Mouse (Mus musculus) neural tube, embryonic 11.5 days (tissue): ENCODE data around the gene Card6. TPM values are rescaled to one million over a fixed set of nuclear protein-coding genes. Genes with fewer than 3 reads are reported as not detected.

Experiments used
- ATAC-seq: fragments of 200-750 bp; cut with Nextera tagmentation; 2 replicates; pipeline ENCODE4 v1.8.0; 2017; ENCODE audit warnings: moderate number of reproducible peaks, mild to moderate bottlenecking, moderate TSS enrichment, moderate library complexity; ENCODE audit not compliant: insufficient read depth, low FRiP score, low TSS enrichment
- DNase-seq: peaks from one replicate; pipeline ENCODE4 v3.0.0-alpha.2; 2015; ENCODE audit warnings: low spot score
- H3K27ac ChIP-seq: fragments of 300-500 bp; sonication (generic); 2 replicates; pipeline ENCODE4 v1.5.1; 2014; ENCODE audit warnings: low read depth, mild to moderate bottlenecking, low read length
- H3K27me3 ChIP-seq: fragments of 300-500 bp; sonication (generic); 2 replicates; pipeline ENCODE4 v1.6.1; 2014; ENCODE audit warnings: mild to moderate bottlenecking, low read length, mixed read lengths; ENCODE audit not compliant: control insufficient read depth, insufficient read depth
- H3K36me3 ChIP-seq: fragments of 300-500 bp; sonication (generic); 2 replicates; pipeline ENCODE4 v1.6.1; 2014; ENCODE audit warnings: mild to moderate bottlenecking, low read length, moderate library complexity, mixed read lengths; ENCODE audit not compliant: control insufficient read depth, insufficient read depth
- H3K4me1 ChIP-seq: fragments of 300-500 bp; sonication (generic); 2 replicates; pipeline ENCODE4 v1.6.1; 2014; ENCODE audit warnings: low read length, mixed read lengths; ENCODE audit not compliant: control insufficient read depth, insufficient read depth
- H3K4me2 ChIP-seq: fragments of 300-500 bp; sonication (generic); 2 replicates; pipeline ENCODE4 v1.6.1; 2014; ENCODE audit warnings: low read depth, mild to moderate bottlenecking, moderate library complexity
- H3K4me3 ChIP-seq: fragments of 300-500 bp; sonication (generic); 2 replicates; pipeline ENCODE4 v1.5.1; 2014; ENCODE audit warnings: low read depth, low read length
- H3K9ac ChIP-seq: fragments of 300-500 bp; sonication (generic); 2 replicates; pipeline ENCODE4 v1.6.1; 2014; ENCODE audit warnings: mild to moderate bottlenecking, low read length
- H3K9me3 ChIP-seq: fragments of 300-500 bp; sonication (generic); 2 replicates; pipeline ENCODE4 v1.6.1; 2016; ENCODE audit warnings: low read length; ENCODE audit not compliant: control insufficient read depth
- WGBS: fragments of 180-500 bp; shearing (Covaris S2); extraction: QIAGEN DNeasy Blood & Tissue Kit; methylation state at CpG from one replicate; pipeline ENCODE4 v1.1.7; 2014; 5-methylcytosine and 5-hydroxymethylcytosine counted together
- polyA plus RNA-seq: library from polyadenylated mRNA; unstranded; fragments of >200 nt; fragmentation: Nextera tagmentation; extraction: Ambion mirVana; gene quantifications from 2 replicates; pipeline ENCODE4 v1.2.1, GENCODE M21; 2014

Gene Card6
- polyA plus RNA-seq, 1 experiment from 2014 or later: 1.1 TPM

GRCm38 (mm10) chr15:5121535-5122313 is 13.4 kb upstream of the Card6 start:
- no peak for DNase-seq
- Histone ChIP-seq H3K36me3 (peaks cover 26% of the 10 kb centered on the region), H3K9ac (no peak overlapping the region), H3K4me1 (peaks cover 5% of the 10 kb centered on the region; the same call in 1 of the 2 replicates), H3K9me3 (no peaks in the 10 kb centered on the region), H3K4me3 (no peak overlapping the region), H3K27ac (no peak overlapping the region), H3K4me2 (no peak overlapping the region), H3K27me3 (no peaks in the 10 kb centered on the region)
- WGBS: 91% methylated on average over 12 of the region's 12 CpGs
- no peak for ATAC-seq

GRCm38 (mm10) chr15:5119707-5120106 is 11.4 kb upstream of the Card6 start:
- ATAC-seq (no peak), DNase-seq (no peak)
- no peaks in the 10 kb centered on the region for H3K27me3 ChIP-seq
- H3K27ac ChIP-seq: no peak overlapping the region
- H3K4me3 ChIP-seq: no peak overlapping the region
- no peaks in the 10 kb centered on the region for H3K9me3 ChIP-seq
- peaks cover 26% of the 10 kb centered on the region for H3K36me3 ChIP-seq
- no peak overlapping the region for H3K9ac ChIP-seq
- WGBS: 87% methylated on average over 2 of the region's 2 CpGs
- H3K4me1 ChIP-seq: peaks cover 10% of the 10 kb centered on the region
- H3K4me2 ChIP-seq: no peak overlapping the region

- Histone ChIP-seq H3K27ac (no peak overlapping the region), H3K4me2 (no peak overlapping the region), H3K9ac (no peak overlapping the region), H3K4me3 (no peak overlapping the region), H3K27me3 (no peaks in the 10 kb centered on the region), H3K36me3 (peaks cover 26% of the 10 kb centered on the region), H3K4me1 (peaks cover 10% of the 10 kb centered on the region), H3K9me3 (no peaks in the 10 kb centered on the region)
- WGBS: 97% methylated on average over 2 of the region's 2 CpGs
- ATAC-seq: no peak
- no peak for DNase-seq
These were observed 10.9 kb upstream of the Card6 start for GRCm38 (mm10) chr15:5119192-5119591.

- H3K27me3 ChIP-seq: no peaks in the 10 kb centered on the region
- H3K27ac ChIP-seq: no peak overlapping the region
- H3K4me3 ChIP-seq: no peak overlapping the region
- H3K36me3 ChIP-seq: peaks cover 26% of the 10 kb centered on the region
- no peak overlapping the region for H3K9ac ChIP-seq
- H3K4me2 ChIP-seq: no peak overlapping the region
- peaks cover 10% of the 10 kb centered on the region for H3K4me1 ChIP-seq
- H3K9me3 ChIP-seq: no peaks in the 10 kb centered on the region
- ATAC-seq: no peak
- WGBS: 91% methylated on average over 9 of the region's 9 CpGs
- no peak for DNase-seq
These were observed 10.3 kb upstream of the Card6 start for GRCm38 (mm10) chr15:5118626-5119025.

GRCm38 (mm10) chr15:5117031-5117601 is 8.8 kb upstream of the Card6 start:
- Histone ChIP-seq H3K9ac (peak overlapping the region; percentile 94), H3K4me3 (peak overlapping the region; percentile 94), H3K9me3 (no peaks in the 10 kb centered on the region), H3K27me3 (no peaks in the 10 kb centered on the region), H3K4me1 (peaks cover 10% of the 10 kb centered on the region), H3K4me2 (peak overlapping the region; percentile 82), H3K27ac (peak overlapping the region; percentile 80), H3K36me3 (peaks cover 26% of the 10 kb centered on the region)
- ATAC-seq (no peak), DNase-seq (no peak)
- WGBS: 3% methylated on average over 22 of the region's 22 CpGs

- H3K4me2 ChIP-seq: peak within 1 kb of the TSS; percentile 82
- H3K27ac ChIP-seq: peak within 1 kb of the TSS; percentile 87
- no peaks in the 10 kb centered on the region for H3K9me3 ChIP-seq
- peak within 1 kb of the TSS; percentile 94 for H3K4me3 ChIP-seq
- WGBS: 0% methylated on average over 52 of the region's 55 CpGs
- peak within 1 kb of the TSS; percentile 94 for H3K9ac ChIP-seq
- peak; percentile 98 for DNase-seq
- H3K4me1 ChIP-seq: peaks cover 10% of the 10 kb centered on the region
- peak; percentile 99 for ATAC-seq
- no peaks in the 10 kb centered on the region for H3K27me3 ChIP-seq
- H3K36me3 ChIP-seq: peaks cover 21% of the 10 kb centered on the region
These were observed 8.1 kb upstream of the Card6 start, which contains the start of gene Rpl37 for GRCm38 (mm10) chr15:5116270-5117030. Rpl37 (plus strand) TSS chr15:5116645.

- Histone ChIP-seq H3K27ac (no peak overlapping the region), H3K27me3 (no peaks in the 10 kb centered on the region), H3K4me2 (peak overlapping the region; percentile 40), H3K9me3 (no peaks in the 10 kb centered on the region), H3K36me3 (peaks cover 14% of the 10 kb centered on the region), H3K4me1 (peaks cover 10% of the 10 kb centered on the region), H3K9ac (peak overlapping the region; percentile 64), H3K4me3 (peak overlapping the region; percentile 94; the same call in 1 of the 2 replicates)
- ATAC-seq (no peak), DNase-seq (no peak)
- 69% methylated on average over 8 of the region's 8 CpGs for WGBS
These were observed 6.8 kb upstream of the Card6 start for GRCm38 (mm10) chr15:5115173-5115572.

GRCm38 (mm10) chr15:5112651-5113050 is 4.3 kb upstream of the Card6 start:
- ATAC-seq: no peak
- no peak overlapping the region for H3K4me3 ChIP-seq
- H3K9me3 ChIP-seq: no peaks in the 10 kb centered on the region
- no peak for DNase-seq
- 86% methylated on average over 3 of the region's 3 CpGs for WGBS
- H3K4me1 ChIP-seq: peaks cover 8% of the 10 kb centered on the region
- no peak overlapping the region for H3K27ac ChIP-seq
- no peak overlapping the region for H3K4me2 ChIP-seq
- H3K9ac ChIP-seq: no peak overlapping the region
- no peaks in the 10 kb centered on the region for H3K27me3 ChIP-seq
- H3K36me3 ChIP-seq: no peaks in the 10 kb centered on the region
